Mouse (Mus musculus) hindbrain, embryonic 10.5 days (tissue): ENCODE results near the gene Ccdc51. TPM values are rescaled to one million over a fixed set of nuclear protein-coding genes. Genes with fewer than 3 reads are reported as not detected.

Experiments used
- DNase-seq: peaks from one replicate; pipeline ENCODE4 v3.0.0-alpha.2; 2017; ENCODE audit warnings: low spot score
- H3K27ac ChIP-seq: fragments of 300-500 bp; sonication (generic); 2 replicates; pipeline ENCODE4 v1.5.1; 2016; ENCODE audit warnings: mild to moderate bottlenecking, moderate library complexity
- H3K27me3 ChIP-seq: fragments of 300-500 bp; sonication (generic); 2 replicates; pipeline ENCODE4 v1.6.1; 2016; ENCODE audit warnings: mild to moderate bottlenecking; ENCODE audit not compliant: poor library complexity, insufficient read depth, severe bottlenecking
- H3K36me3 ChIP-seq: fragments of 300-500 bp; sonication (generic); 2 replicates; pipeline ENCODE4 v1.6.1; 2016; ENCODE audit warnings: mild to moderate bottlenecking, moderate library complexity
- H3K4me1 ChIP-seq: fragments of 300-500 bp; sonication (generic); replicated peaks from 2 replicates; pipeline ENCODE4 v1.6.1; 2016; ENCODE audit warnings: mild to moderate bottlenecking
- H3K4me3 ChIP-seq: fragments of 300-500 bp; sonication (generic); 2 replicates; pipeline ENCODE4 v1.5.1; 2016; ENCODE audit warnings: mild to moderate bottlenecking, moderate library complexity
- H3K9me3 ChIP-seq: fragments of 300-500 bp; sonication (generic); 2 replicates; pipeline ENCODE4 v1.6.1; 2016; ENCODE audit warnings: mild to moderate bottlenecking, moderate library complexity
- WGBS: fragments of 180-500 bp; shearing (Covaris S2); methylation state at CpG from one replicate; pipeline ENCODE4 v1.1.7; 2016; 5-methylcytosine and 5-hydroxymethylcytosine counted together
- polyA plus RNA-seq: library from polyadenylated mRNA; unstranded; fragments of >200 nt; fragmentation: Nextera tagmentation; extraction: Ambion mirVana; gene quantifications from 2 replicates; pipeline ENCODE4 v1.2.1, GENCODE M21; 2016

Gene Ccdc51
- polyA plus RNA-seq, 1 experiment from 2014 or later: 16.1 TPM

GRCm38 (mm10) chr9:109104083-109104482, 21.8 kb downstream of the Ccdc51 start:
- H3K36me3 ChIP-seq: peaks cover 100% of the 10 kb centered on the region
- H3K27ac ChIP-seq: no peak overlapping the region
- no peaks in the 10 kb centered on the region for H3K9me3 ChIP-seq
- DNase-seq: no peak
- H3K4me1 ChIP-seq: peaks cover 14% of the 10 kb centered on the region
- H3K27me3 ChIP-seq: no peaks in the 10 kb centered on the region
- 86% methylated on average over 9 of the region's 9 CpGs for WGBS
- no peak overlapping the region for H3K4me3 ChIP-seq

GRCm38 (mm10) chr9:109105011-109105410, 22.7 kb downstream of the Ccdc51 start:
- DNase-seq: no peak
- no peaks in the 10 kb centered on the region for H3K9me3 ChIP-seq

GRCm38 (mm10) chr9:109105648-109106047, 23.4 kb downstream of the Ccdc51 start:
- H3K9me3 ChIP-seq: no peaks in the 10 kb centered on the region
- no peaks in the 10 kb centered on the region for H3K27me3 ChIP-seq
- no peak overlapping the region for H3K27ac ChIP-seq
- peaks cover 100% of the 10 kb centered on the region for H3K36me3 ChIP-seq
- no peak overlapping the region for H3K4me3 ChIP-seq
- DNase-seq: no peak
- 0 out of 2 replicates have a peak, but pooled peaks cover 8% of the 10 kb centered on the region for H3K4me1 ChIP-seq
- 96% methylated on average over 12 of the region's 12 CpGs for WGBS

More at GRCm38 (mm10) chr9:109105011-109105410, 22.7 kb downstream of the Ccdc51 start:
- H3K4me1 ChIP-seq: 0 out of 2 replicates have a peak, but pooled peaks cover 8% of the 10 kb centered on the region
- peaks cover 100% of the 10 kb centered on the region for H3K36me3 ChIP-seq
- H3K27ac ChIP-seq: no peak overlapping the region
- no peaks in the 10 kb centered on the region for H3K27me3 ChIP-seq
- H3K4me3 ChIP-seq: no peak overlapping the region
- 90% methylated on average over 12 of the region's 12 CpGs for WGBS

DNA sequence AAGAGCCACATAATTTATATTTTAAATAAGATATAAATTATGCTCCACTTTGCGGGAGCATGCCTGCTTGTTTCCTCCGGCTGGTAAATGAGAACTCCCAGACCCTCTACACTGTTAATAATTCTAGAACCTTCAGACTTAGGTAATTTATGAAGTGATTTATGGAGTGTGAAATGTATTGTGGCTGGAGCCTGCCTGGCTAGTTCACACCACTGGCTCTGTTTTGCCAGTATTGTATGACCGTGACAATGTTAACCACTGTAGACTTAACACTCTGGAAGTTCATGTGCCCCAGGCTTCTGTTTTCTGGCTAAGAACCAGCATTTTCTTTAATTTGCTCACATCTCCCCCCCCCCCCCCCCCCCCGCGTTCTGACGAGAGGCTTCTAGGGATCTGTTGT, 25.0 kb downstream of the Ccdc51 start:
- WGBS: 86% methylated on average over 6 of the region's 6 CpGs

DNA sequence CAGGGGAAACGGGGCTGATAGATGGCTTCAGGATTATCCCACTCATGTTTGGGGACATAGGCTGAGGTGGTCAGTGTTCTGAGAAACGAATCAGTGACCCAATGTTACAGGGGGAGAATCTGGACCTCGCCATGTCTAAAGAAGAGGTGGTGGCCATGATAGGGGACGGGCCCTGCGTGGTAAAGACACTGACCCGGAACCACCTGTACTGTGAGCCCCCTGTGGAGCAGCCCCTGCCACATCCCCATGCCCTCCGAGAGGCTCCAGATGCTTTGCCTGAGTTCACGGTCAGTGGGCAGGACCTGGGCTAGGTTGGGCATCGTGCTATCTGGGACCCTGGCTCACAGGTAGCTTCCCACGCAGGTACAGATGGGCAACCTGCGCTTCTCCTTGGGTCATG, 27.9 kb downstream of the Ccdc51 start:
- no peak for DNase-seq
- 91% methylated on average over 11 of the region's 11 CpGs for WGBS
- Histone ChIP-seq H3K9me3 (no peaks in the 10 kb centered on the region), H3K4me3 (no peak overlapping the region), H3K27ac (no peak overlapping the region), H3K4me1 (no peaks in the 10 kb centered on the region), H3K27me3 (no peaks in the 10 kb centered on the region), H3K36me3 (peaks cover 100% of the 10 kb centered on the region)

More for the DNA sequence above, 25.0 kb downstream of the Ccdc51 start:
- Histone ChIP-seq H3K9me3 (no peaks in the 10 kb centered on the region), H3K27ac (no peak overlapping the region), H3K36me3 (peaks cover 100% of the 10 kb centered on the region), H3K4me3 (no peak overlapping the region), H3K27me3 (no peaks in the 10 kb centered on the region), H3K4me1 (0 out of 2 replicates have a peak, but pooled peaks cover 8% of the 10 kb centered on the region)
- no peak for DNase-seq

DNA sequence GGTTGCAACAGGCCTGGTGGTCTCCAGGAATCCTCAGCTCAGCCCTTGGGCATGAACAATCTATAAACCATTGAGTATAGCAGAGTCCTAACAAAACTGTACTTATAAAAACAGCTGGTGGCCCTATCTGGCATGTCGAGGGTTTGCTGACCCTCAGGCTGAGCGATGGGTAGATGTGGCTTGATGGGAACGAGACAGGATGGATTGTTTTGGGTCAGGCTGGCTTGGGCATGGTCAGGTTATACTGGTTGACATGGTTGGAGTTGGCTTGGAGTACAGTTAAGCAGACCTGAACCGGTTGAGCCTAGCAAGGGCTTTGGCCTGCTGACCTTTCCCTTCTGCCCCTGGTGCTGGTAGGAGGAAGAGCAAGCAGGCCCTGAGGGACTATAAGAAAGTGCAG, 28.8 kb downstream of the Ccdc51 start:
- H3K36me3 ChIP-seq: peaks cover 100% of the 10 kb centered on the region
- H3K4me3 ChIP-seq: no peak overlapping the region
- no peaks in the 10 kb centered on the region for H3K9me3 ChIP-seq
- H3K27me3 ChIP-seq: no peaks in the 10 kb centered on the region
- DNase-seq: no peak
- WGBS: 86% methylated on average over 4 of the region's 4 CpGs
- no peaks in the 10 kb centered on the region for H3K4me1 ChIP-seq
- no peak overlapping the region for H3K27ac ChIP-seq

DNA sequence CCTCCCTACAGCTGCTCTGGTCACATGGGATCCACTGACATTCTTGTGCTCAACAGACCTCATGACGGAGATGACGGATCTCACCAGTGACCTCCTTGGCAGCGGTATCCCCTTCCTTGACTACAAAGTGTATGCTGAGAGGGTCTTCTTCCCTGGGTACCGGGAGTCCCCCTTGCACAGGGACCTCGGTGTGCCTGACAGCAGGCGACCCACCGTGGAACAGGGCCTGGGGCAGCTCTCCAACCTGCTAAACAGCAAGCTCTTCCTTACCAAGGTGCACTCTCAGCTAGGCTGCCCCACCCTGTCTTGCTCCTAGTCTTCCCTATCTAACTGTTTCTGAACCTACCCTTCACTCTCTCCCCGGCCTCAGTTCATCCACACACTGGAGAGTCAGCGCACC, 29.3 kb downstream of the Ccdc51 start:
- H3K4me1 ChIP-seq: no peaks in the 10 kb centered on the region
- no peaks in the 10 kb centered on the region for H3K27me3 ChIP-seq
- WGBS: 92% methylated on average over 9 of the region's 9 CpGs
- H3K27ac ChIP-seq: no peak overlapping the region
- H3K36me3 ChIP-seq: peaks cover 100% of the 10 kb centered on the region
- no peak overlapping the region for H3K4me3 ChIP-seq
- H3K9me3 ChIP-seq: no peaks in the 10 kb centered on the region
- no peak for DNase-seq

DNA sequence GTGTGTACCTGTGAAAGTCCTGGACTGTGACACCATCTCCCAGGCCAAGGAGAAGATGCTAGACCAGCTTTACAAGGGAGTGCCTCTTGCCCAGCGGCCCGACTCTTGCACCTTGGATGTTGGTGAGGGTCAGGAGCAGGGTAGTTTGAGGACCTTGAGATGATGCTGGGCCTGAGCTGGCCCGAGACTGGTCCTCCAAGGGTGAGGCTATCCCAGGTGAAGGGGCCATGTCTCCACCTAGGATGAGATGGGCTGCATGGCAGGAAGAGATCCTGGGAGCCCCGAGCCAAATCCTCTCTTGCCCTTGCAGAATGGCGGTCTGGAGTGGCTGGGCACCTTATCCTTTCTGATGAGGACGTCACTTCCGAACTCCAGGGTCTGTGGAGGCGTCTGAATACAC, 31.0 kb downstream of the Ccdc51 start:
- DNase-seq: no peak
- 89% methylated on average over 8 of the region's 8 CpGs for WGBS
- no peaks in the 10 kb centered on the region for H3K9me3 ChIP-seq
- no peaks in the 10 kb centered on the region for H3K27me3 ChIP-seq
- no peaks in the 10 kb centered on the region for H3K4me1 ChIP-seq
- H3K27ac ChIP-seq: no peak overlapping the region
- peaks cover 100% of the 10 kb centered on the region for H3K36me3 ChIP-seq
- no peak overlapping the region for H3K4me3 ChIP-seq

DNA sequence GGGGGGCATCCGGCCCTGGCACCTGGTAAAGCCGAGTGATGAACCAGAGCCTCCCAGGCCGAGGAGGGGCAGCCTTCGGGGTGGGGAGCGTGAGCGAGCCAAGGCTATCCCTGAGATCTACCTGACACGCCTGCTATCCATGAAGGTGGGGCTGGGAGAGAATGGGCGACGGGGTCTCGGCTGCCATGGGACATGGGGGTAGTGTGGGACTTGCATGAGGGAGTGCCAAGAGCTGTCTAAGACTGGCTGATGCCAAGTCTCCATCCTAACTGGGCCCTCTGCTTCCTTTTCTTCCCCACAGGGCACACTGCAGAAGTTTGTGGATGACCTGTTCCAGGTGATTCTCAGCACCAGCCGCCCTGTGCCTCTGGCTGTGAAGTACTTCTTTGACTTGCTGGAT, 32.0 kb downstream of the Ccdc51 start:
- Histone ChIP-seq H3K4me3 (no peak overlapping the region), H3K9me3 (no peaks in the 10 kb centered on the region), H3K4me1 (no peaks in the 10 kb centered on the region), H3K27me3 (no peaks in the 10 kb centered on the region), H3K36me3 (peaks cover 100% of the 10 kb centered on the region), H3K27ac (no peak overlapping the region)
- WGBS: 95% methylated on average over 11 of the region's 11 CpGs
- no peak for DNase-seq

GRCm38 (mm10) chr9:109114871-109115270, 32.6 kb downstream of the Ccdc51 start:
- Histone ChIP-seq H3K36me3 (peaks cover 100% of the 10 kb centered on the region), H3K9me3 (no peaks in the 10 kb centered on the region), H3K27me3 (no peaks in the 10 kb centered on the region), H3K27ac (no peak overlapping the region), H3K4me3 (no peak overlapping the region), H3K4me1 (no peaks in the 10 kb centered on the region)
- DNase-seq: peak; percentile 1
- WGBS: 91% methylated on average over 7 of the region's 7 CpGs

DNA sequence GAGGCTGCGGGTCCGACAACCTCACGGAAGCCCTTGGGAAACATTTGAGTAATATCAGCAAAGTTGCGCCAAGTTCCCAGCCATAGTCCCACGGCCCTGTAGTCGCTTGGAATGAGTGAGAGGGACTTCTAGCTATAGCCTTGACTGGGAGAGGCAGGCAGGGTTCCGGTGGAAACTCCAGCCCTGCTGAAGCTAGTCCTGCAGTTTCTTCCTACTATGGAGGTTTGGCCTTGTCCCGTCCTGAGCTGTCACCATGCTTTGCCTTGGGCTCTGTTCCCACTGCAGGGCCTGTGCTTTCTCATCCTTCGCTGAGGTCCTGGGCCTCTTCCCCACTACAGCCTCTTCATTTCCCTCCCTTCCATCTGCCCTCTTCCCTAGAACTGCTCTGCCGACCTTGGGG, 33.9 kb downstream of the Ccdc51 start:
- H3K36me3 ChIP-seq: peaks cover 97% of the 10 kb centered on the region

GRCm38 (mm10) chr9:109118106-109118505, 35.8 kb downstream of the Ccdc51 start:
- H3K36me3 ChIP-seq: peaks cover 78% of the 10 kb centered on the region
- no peaks in the 10 kb centered on the region for H3K9me3 ChIP-seq
- H3K27me3 ChIP-seq: no peaks in the 10 kb centered on the region
- no peak overlapping the region for H3K4me3 ChIP-seq
- 78% methylated on average over 4 of the region's 4 CpGs for WGBS
- no peak for DNase-seq
- H3K4me1 ChIP-seq: no peaks in the 10 kb centered on the region
- H3K27ac ChIP-seq: no peak overlapping the region

More for the DNA sequence above, 33.9 kb downstream of the Ccdc51 start:
- no peaks in the 10 kb centered on the region for H3K9me3 ChIP-seq
- no peak overlapping the region for H3K4me3 ChIP-seq
- H3K4me1 ChIP-seq: no peaks in the 10 kb centered on the region
- 91% methylated on average over 10 of the region's 10 CpGs for WGBS
- no peak overlapping the region for H3K27ac ChIP-seq
- DNase-seq: peak; percentile 2
- no peaks in the 10 kb centered on the region for H3K27me3 ChIP-seq

DNA sequence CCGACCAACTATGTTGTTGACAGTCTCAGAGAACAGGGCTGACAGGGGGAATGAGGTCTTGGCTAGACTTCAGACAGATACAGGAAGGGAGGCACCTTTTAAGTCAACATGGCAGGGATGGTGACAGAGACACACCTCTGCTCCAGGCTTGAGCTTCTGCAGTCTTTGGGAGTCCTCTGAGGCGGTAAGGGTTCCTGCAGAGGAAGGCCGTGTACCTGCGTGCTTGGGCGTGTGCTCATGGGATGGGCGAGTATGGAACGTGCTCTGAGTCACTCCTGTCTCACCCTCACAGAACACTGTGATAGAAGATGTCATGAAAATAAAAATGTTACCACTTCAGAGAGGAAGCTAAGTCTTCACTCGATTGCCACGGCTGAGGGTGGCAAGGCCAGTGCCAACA, 37.3 kb downstream of the Ccdc51 start:
- H3K4me3 ChIP-seq: no peak overlapping the region
- H3K4me1 ChIP-seq: no peaks in the 10 kb centered on the region
- peaks cover 64% of the 10 kb centered on the region for H3K36me3 ChIP-seq
- no peak for DNase-seq
- H3K27me3 ChIP-seq: no peaks in the 10 kb centered on the region
- 94% methylated on average over 9 of the region's 9 CpGs for WGBS
- no peaks in the 10 kb centered on the region for H3K9me3 ChIP-seq
- H3K27ac ChIP-seq: no peak overlapping the region

DNA sequence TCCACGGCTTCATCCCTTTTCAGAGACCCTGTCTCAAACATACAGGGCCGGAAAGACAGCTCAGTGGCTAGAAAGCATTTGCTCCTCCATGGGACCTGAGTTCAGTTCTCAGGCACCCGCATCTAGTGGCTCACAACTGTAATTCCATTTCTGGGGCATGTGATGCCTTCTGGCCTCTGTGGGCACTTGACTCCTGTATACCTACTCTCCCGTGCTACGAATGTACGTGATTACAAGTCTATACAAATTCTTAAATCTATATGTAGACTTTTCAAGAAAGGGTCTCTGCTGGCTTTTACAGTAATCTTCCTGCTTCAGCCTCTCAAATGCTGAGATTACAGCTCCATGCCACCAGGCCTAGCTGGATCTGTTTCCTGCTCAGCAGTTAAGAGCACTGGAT, 38.7 kb downstream of the Ccdc51 start:
- Histone ChIP-seq H3K27me3 (no peaks in the 10 kb centered on the region), H3K27ac (no peak overlapping the region), H3K9me3 (no peaks in the 10 kb centered on the region), H3K4me3 (no peak overlapping the region), H3K36me3 (peaks cover 50% of the 10 kb centered on the region), H3K4me1 (no peaks in the 10 kb centered on the region)
- no peak for DNase-seq
- 92% methylated on average over 6 of the region's 6 CpGs for WGBS
